Mouse (Mus musculus) embryonic fibroblast, embryonic 13.5 days (primary cell): Measurements from ENCODE around the gene Pip5k1a. TPM values are rescaled to one million over a fixed set of nuclear protein-coding genes. Genes with fewer than 3 reads are reported as not detected.
A peak's percentile ranks its signal among the peaks of the same experiment; 100 is the strongest.
"Not testable (repeated sequence)": the region's sequence is repeated elsewhere in the genome, so short reads cannot be mapped to it uniquely, and the experiment has no call there.

Experiments used
- H3K27ac ChIP-seq: 2 replicates; pipeline ENCODE4 v1.5.1; 2012; ENCODE audit warnings: low read length, control low read depth, inconsistent platforms; ENCODE audit not compliant: insufficient read depth
- H3K4me1 ChIP-seq: 2 replicates; pipeline ENCODE4 v1.6.1; 2011; ENCODE audit warnings: low read length; ENCODE audit not compliant: control insufficient read depth, insufficient read depth
- H3K4me3 ChIP-seq: 2 replicates; pipeline ENCODE4 v1.5.1; 2011; ENCODE audit warnings: mild to moderate bottlenecking, control low read depth, low read length; ENCODE audit not compliant: insufficient read depth
- CTCF ChIP-seq: IDR thresholded peaks from 2 replicates; pipeline ENCODE4 v1.5.1; 2011; ENCODE audit warnings: mild to moderate bottlenecking, control low read depth, low read length, moderate library complexity, borderline replicate concordance; ENCODE audit not compliant: insufficient read depth
- POLR2A ChIP-seq: IDR thresholded peaks from 2 replicates; pipeline ENCODE4 v1.6.1; 2011; ENCODE audit warnings: low read depth, mild to moderate bottlenecking, control low read depth, low read length, moderate library complexity
- polyA plus RNA-seq: library from polyadenylated mRNA; stranded (reverse); fragments of >200 nt; gene quantifications from 2 replicates; pipeline ENCODE4 v1.2.4, GENCODE M21; 2011; ENCODE audit warnings: low read depth; ENCODE audit not compliant: missing spikeins, insufficient read length

The Pip5k1a gene
- polyA plus RNA-seq, 1 experiment, result 73.5 TPM

GRCm38 (mm10) chr3:95136336-95136735, 29.6 kb upstream of the Pip5k1a start:
- no peak overlapping the region for H3K27ac ChIP-seq
- no peak overlapping the region for H3K4me3 ChIP-seq
- H3K4me1 ChIP-seq, result peaks cover 2% of the 10 kb centered on the region; the same call in 1 of the 2 replicates
- no peak for TF ChIP-seq POLR2A

- no peak overlapping the region for H3K27ac ChIP-seq
- H3K4me1 ChIP-seq, result peaks cover 2% of the 10 kb centered on the region; the same call in 1 of the 2 replicates
- H3K4me3 ChIP-seq, result no peak overlapping the region
- TF ChIP-seq CTCF (no peak), POLR2A (no peak)
Measured at GRCm38 (mm10) chr3:95135433-95136052, 28.8 kb upstream of the Pip5k1a start.

- Histone ChIP-seq H3K27ac (no peak overlapping the region), H3K4me3 (peak overlapping the region; percentile 36), H3K4me1 (peaks cover 2% of the 10 kb centered on the region; the same call in 1 of the 2 replicates)
- TF ChIP-seq CTCF, result no peak
- peak; percentile 69 for TF ChIP-seq POLR2A
Measured at GRCm38 (mm10) chr3:95135023-95135422, 28.3 kb upstream of the Pip5k1a start.

GRCm38 (mm10) chr3:95134133-95134532, 27.4 kb upstream of the Pip5k1a start:
- not testable (repeated sequence) for H3K4me1 ChIP-seq, H3K4me3 ChIP-seq, H3K27ac ChIP-seq

GRCm38 (mm10) chr3:95133680-95134101, 27.0 kb upstream of the Pip5k1a start, which contains the start of the genes Scnm1 and Lysmd1:
Gene Scnm1, minus strand, starts transcription at chr3:95134011.
Gene Lysmd1, plus strand, starts transcription at chr3:95134088.
- Histone ChIP-seq H3K27ac (peak within 1 kb of the TSS; percentile 59; the same call in 1 of the 2 replicates), H3K4me3 (peak within 1 kb of the TSS; percentile 92), H3K4me1 (peaks cover 2% of the 10 kb centered on the region; the same call in 1 of the 2 replicates)
- TF ChIP-seq CTCF (no peak), POLR2A (peak; percentile 65)

- Histone ChIP-seq H3K4me3 (peak overlapping the region; percentile 92), H3K4me1 (peaks cover 2% of the 10 kb centered on the region; the same call in 1 of the 2 replicates), H3K27ac (no peak overlapping the region)
- TF ChIP-seq CTCF (no peak), POLR2A (no peak)
Measured at GRCm38 (mm10) chr3:95133176-95133575, 26.4 kb upstream of the Pip5k1a start.

- H3K4me3 ChIP-seq, H3K27ac ChIP-seq, H3K4me1 ChIP-seq: not testable (repeated sequence)
Measured at GRCm38 (mm10) chr3:95132389-95132788, 25.7 kb upstream of the Pip5k1a start.

- Histone ChIP-seq H3K4me3 (no peak overlapping the region), H3K27ac (no peak overlapping the region), H3K4me1 (peaks cover 2% of the 10 kb centered on the region; the same call in 1 of the 2 replicates)
- TF ChIP-seq CTCF (no peak), POLR2A (no peak)
Measured at GRCm38 (mm10) chr3:95130081-95130480, 23.4 kb upstream of the Pip5k1a start.

- Histone ChIP-seq H3K4me3 (no peak overlapping the region), H3K4me1 (peaks cover 2% of the 10 kb centered on the region; the same call in 1 of the 2 replicates), H3K27ac (no peak overlapping the region)
- TF ChIP-seq CTCF (no peak), POLR2A (no peak)
Measured at GRCm38 (mm10) chr3:95129226-95129651, 22.5 kb upstream of the Pip5k1a start.

- no peaks in the 10 kb centered on the region for H3K4me1 ChIP-seq
- no peak overlapping the region for H3K27ac ChIP-seq
- TF ChIP-seq CTCF (no peak), POLR2A (no peak)
- no peak overlapping the region for H3K4me3 ChIP-seq
Measured at GRCm38 (mm10) chr3:95124972-95125371, 18.2 kb upstream of the Pip5k1a start.

GRCm38 (mm10) chr3:95124246-95124645, 17.5 kb upstream of the Pip5k1a start, which contains the start of gene Tmod4:
Gene Tmod4, plus strand, starts transcription at chr3:95124476.
- TF ChIP-seq POLR2A, result no peak
- TF ChIP-seq CTCF, result no peak
- Histone ChIP-seq H3K4me3 (no peak within 1 kb of the TSS), H3K4me1 (no peaks in the 10 kb centered on the region), H3K27ac (no peak within 1 kb of the TSS)

GRCm38 (mm10) chr3:95121580-95121979, 14.8 kb upstream of the Pip5k1a start:
- Histone ChIP-seq H3K27ac (no peak overlapping the region), H3K4me3 (no peak overlapping the region), H3K4me1 (peaks cover 7% of the 10 kb centered on the region)
- TF ChIP-seq CTCF (no peak), POLR2A (no peak)
